Mouse (Mus musculus): ENCODE data around the gene Ttn. TPM values are rescaled to one million over a fixed set of nuclear protein-coding genes. Genes with fewer than 3 reads are reported as not detected.

Gene Ttn
- polyA plus RNA-seq, 1 experiment = 24.2 TPM

DNA sequence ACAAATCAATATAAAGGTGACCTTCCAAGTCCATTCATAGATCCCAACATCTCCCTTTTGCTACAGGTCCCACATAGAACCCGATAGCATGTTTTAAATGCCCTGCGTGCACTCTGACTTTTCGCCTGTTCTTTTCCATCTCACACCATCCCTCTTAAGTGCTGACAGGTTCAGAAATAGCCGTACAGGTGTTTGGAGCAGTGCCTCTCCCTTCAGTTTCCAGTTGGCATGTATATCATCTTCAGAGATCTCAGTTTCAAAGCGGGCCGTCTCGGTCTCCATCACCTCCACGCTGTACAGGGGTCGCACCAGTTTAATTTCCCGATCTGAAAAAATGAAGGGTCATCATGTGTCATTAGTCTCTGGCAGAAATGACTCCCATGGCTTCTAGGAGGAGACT is 174.0 kb downstream of the Ttn start:
- Histone ChIP-seq H3K27me3 (ENCODE audit: control insufficient read depth, insufficient read depth, insufficient read length) (no peaks in the 10 kb centered on the region), H3ac (ENCODE audit: control insufficient read depth, insufficient read length) (no peak overlapping the region), H3K4me3 (no peak overlapping the region), H3K79me2 (ENCODE audit: control insufficient read depth, insufficient read depth) (no peaks in the 10 kb centered on the region), H3K36me3 (ENCODE audit: control insufficient read depth, insufficient read depth) (peaks cover 35% of the 10 kb centered on the region), H3K4me2 (ENCODE audit: low read depth) (no peak overlapping the region)
- no peak for TF ChIP-seq E2F4 (IDR thresholded peaks at IDR 0.05; ENCODE audit: insufficient read depth)
- TF ChIP-seq MYOD1 (IDR thresholded peaks at IDR 0.05; ENCODE audit: control insufficient read depth in 1 of 3, insufficient read length in 2 of 3, low read depth in 2 of 3) = peak in 2 of 3 experiments; percentile 23 to 34

DNA sequence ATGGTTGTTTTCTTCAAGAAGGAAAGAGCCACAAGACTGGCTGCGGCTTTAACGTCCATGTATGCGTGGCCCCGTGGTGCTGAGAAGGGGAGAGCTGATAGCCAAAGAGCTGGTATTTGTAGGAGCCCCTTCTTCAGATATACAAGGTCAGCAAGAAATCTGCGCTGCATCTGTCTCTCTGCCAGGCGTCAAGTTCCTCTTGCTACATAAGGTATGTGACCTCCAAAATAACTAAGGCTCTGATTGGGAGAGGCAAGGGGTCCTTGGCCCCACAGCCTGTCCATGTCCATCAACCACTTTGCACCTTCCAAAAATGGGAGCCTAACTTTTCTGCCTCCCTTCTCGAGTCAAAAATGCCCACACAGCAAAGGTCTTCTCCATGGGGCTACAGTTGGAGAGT is 175.1 kb downstream of the Ttn start:
- H3K36me3 ChIP-seq (ENCODE audit: control insufficient read depth, insufficient read depth) = peaks cover 31% of the 10 kb centered on the region
- H3K4me3 ChIP-seq = no peak overlapping the region
- TF ChIP-seq TCF12 (IDR thresholded peaks at IDR 0.05; ENCODE audit: insufficient read depth, poor library complexity, severe bottlenecking) (no peak), POLR2A (IDR thresholded peaks at IDR 0.05; ENCODE audit: insufficient read length, low read depth) (no peak), REST (IDR thresholded peaks at IDR 0.05; ENCODE audit: insufficient read depth, insufficient read length) (no peak), CEBPB (IDR thresholded peaks at IDR 0.05; ENCODE audit: insufficient read depth, poor library complexity, severe bottlenecking) (no peak), USF1 (IDR thresholded peaks at IDR 0.05; ENCODE audit: low read depth) (no peak), MAX (IDR thresholded peaks at IDR 0.05; ENCODE audit: low read depth) (no peak), TCF3 (IDR thresholded peaks at IDR 0.05; ENCODE audit: insufficient read length, low read depth) (no peak), SRF (IDR thresholded peaks at IDR 0.05; ENCODE audit: control insufficient read depth, insufficient read length, low read depth) (no peak), MYOD1 (IDR thresholded peaks at IDR 0.05; ENCODE audit: control insufficient read depth in 1 of 3, insufficient read length in 2 of 3, low read depth in 2 of 3) (no peak), MYOG (IDR thresholded peaks at IDR 0.05; ENCODE audit: control insufficient read depth in 1 of 3, insufficient read depth in 1 of 3, insufficient read length in 2 of 3, low read depth in 2 of 3) (no peak)
- H3K79me2 ChIP-seq (ENCODE audit: control insufficient read depth, insufficient read depth) = no peaks in the 10 kb centered on the region
- no peaks in the 10 kb centered on the region for H3K27me3 ChIP-seq (ENCODE audit: control insufficient read depth, insufficient read depth, insufficient read length)
- H3K4me2 ChIP-seq (ENCODE audit: low read depth) = no peak overlapping the region
- H3ac ChIP-seq (ENCODE audit: control insufficient read depth, insufficient read length) = no peak overlapping the region

DNA sequence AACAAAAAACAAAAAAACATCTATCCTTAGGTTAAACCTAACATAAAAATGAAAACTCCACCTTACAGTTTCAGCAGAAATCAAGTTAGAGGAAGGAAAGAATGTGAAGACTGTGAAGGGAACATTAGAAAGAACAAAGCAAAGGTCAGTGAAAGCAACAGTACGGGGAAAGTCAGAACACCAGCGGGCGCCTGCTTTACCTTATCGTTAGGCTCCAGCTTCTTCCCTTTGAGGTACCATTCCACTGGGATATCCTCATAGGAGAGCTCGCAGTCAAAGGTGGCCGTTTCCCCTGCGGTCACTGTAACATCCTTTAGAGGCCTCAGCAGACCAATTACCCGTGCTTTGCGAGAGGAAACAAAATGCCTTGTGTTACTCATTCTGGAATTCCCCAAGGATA is 175.5 kb downstream of the Ttn start:
- Histone ChIP-seq H3ac (ENCODE audit: control insufficient read depth, insufficient read length) (no peak overlapping the region), H3K79me2 (ENCODE audit: control insufficient read depth, insufficient read depth) (no peaks in the 10 kb centered on the region), H3K36me3 (ENCODE audit: control insufficient read depth, insufficient read depth) (peaks cover 36% of the 10 kb centered on the region), H3K4me3 (no peak overlapping the region), H3K27me3 (ENCODE audit: control insufficient read depth, insufficient read depth, insufficient read length) (no peaks in the 10 kb centered on the region), H3K4me2 (ENCODE audit: low read depth) (no peak overlapping the region)
- TF ChIP-seq TCF12 (IDR thresholded peaks at IDR 0.05; ENCODE audit: insufficient read depth, poor library complexity, severe bottlenecking) = no peak
- TF ChIP-seq REST (IDR thresholded peaks at IDR 0.05; ENCODE audit: insufficient read depth, insufficient read length) = no peak
- no peak for TF ChIP-seq MYOD1 (IDR thresholded peaks at IDR 0.05; ENCODE audit: control insufficient read depth in 1 of 3, insufficient read length in 2 of 3, low read depth in 2 of 3)
- no peak for TF ChIP-seq POLR2A (IDR thresholded peaks at IDR 0.05; ENCODE audit: insufficient read length, low read depth)
- TF ChIP-seq E2F4 (IDR thresholded peaks at IDR 0.05; ENCODE audit: insufficient read depth) = no peak
- TF ChIP-seq MAX (IDR thresholded peaks at IDR 0.05; ENCODE audit: low read depth) = no peak
- TF ChIP-seq POLR2AphosphoS2 (IDR thresholded peaks at IDR 0.05; ENCODE audit: insufficient read length, low read depth) = no peak
- TF ChIP-seq CEBPB (IDR thresholded peaks at IDR 0.05; ENCODE audit: insufficient read depth, poor library complexity, severe bottlenecking) = no peak
- no peak for TF ChIP-seq TCF3 (IDR thresholded peaks at IDR 0.05; ENCODE audit: insufficient read length, low read depth)
- TF ChIP-seq MYOG (IDR thresholded peaks at IDR 0.05; ENCODE audit: control insufficient read depth in 1 of 3, insufficient read depth in 1 of 3, insufficient read length in 2 of 3, low read depth in 2 of 3) = no peak
- TF ChIP-seq SRF (IDR thresholded peaks at IDR 0.05; ENCODE audit: control insufficient read depth, insufficient read length, low read depth) = no peak
- no peak for TF ChIP-seq USF1 (IDR thresholded peaks at IDR 0.05; ENCODE audit: low read depth)

DNA sequence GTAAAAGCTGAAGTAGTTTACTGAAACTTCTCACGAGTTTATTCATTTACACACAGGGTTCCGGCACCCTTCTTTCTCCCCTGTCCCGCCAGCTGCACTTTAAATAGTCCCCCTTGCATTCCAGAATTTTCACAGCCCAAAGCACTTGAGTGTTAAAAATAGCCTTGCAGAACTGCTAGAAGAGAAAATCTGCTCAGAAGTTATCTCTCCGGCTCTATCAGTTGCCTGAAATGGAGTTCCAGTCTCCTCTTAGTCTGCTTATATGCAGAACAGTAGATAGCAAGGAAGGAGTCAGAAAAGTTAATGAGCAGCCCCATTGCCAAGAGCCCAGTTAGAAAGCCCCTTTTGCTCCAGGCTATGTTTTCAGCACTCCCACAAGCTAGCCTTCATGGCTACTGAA is 176.0 kb downstream of the Ttn start:
- Histone ChIP-seq H3K4me3 (no peak overlapping the region), H3ac (ENCODE audit: control insufficient read depth, insufficient read length) (no peak overlapping the region)
- TF ChIP-seq E2F4 (IDR thresholded peaks at IDR 0.05; ENCODE audit: insufficient read depth) (no peak), CEBPB (IDR thresholded peaks at IDR 0.05; ENCODE audit: insufficient read depth, poor library complexity, severe bottlenecking) (no peak), MYOG (IDR thresholded peaks at IDR 0.05; ENCODE audit: control insufficient read depth in 1 of 3, insufficient read depth in 1 of 3, insufficient read length in 2 of 3, low read depth in 2 of 3) (no peak), REST (IDR thresholded peaks at IDR 0.05; ENCODE audit: insufficient read depth, insufficient read length) (no peak), TCF3 (IDR thresholded peaks at IDR 0.05; ENCODE audit: insufficient read length, low read depth) (no peak), MYOD1 (IDR thresholded peaks at IDR 0.05; ENCODE audit: control insufficient read depth in 1 of 3, insufficient read length in 2 of 3, low read depth in 2 of 3) (no peak), TCF12 (IDR thresholded peaks at IDR 0.05; ENCODE audit: insufficient read depth, poor library complexity, severe bottlenecking) (no peak)

DNA sequence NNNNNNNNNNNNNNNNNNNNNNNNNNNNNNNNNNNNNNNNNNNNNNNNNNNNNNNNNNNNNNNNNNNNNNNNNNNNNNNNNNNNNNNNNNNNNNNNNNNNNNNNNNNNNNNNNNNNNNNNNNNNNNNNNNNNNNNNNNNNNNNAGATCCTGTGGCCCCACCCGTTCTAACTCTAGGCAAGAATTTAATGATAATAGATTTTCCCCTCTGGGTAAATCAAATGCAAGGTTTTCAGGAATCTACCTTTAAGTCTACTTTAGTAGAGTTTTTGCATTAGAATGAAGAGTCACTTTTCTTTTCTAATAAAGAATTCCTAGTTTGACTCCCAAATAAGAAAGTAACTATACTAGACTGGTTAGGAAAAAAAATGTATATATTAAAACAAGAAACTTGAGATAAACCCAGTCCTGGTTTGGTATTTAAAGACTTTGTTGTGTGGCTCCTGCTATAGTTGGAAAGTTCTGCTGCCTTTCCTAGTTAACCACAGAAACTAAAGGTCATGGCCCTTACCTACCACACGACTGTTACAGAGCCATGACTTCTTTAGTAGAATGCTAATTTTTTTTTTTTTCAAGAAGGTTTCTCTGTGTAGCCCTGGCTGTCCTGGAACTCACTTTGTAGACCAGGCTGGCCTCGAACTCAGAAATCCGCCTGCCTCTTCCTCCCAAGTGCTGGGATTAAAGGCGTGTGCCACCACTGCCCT is 177.0 kb downstream of the Ttn start:
- Histone ChIP-seq H3K36me3 (ENCODE audit: control insufficient read depth, insufficient read depth) (peaks cover 33% of the 10 kb centered on the region), H3K4me2 (ENCODE audit: low read depth) (no peak overlapping the region), H3ac (ENCODE audit: control insufficient read depth, insufficient read length) (no peak overlapping the region)

More for the DNA sequence above, 176.0 kb downstream of the Ttn start:
- peaks cover 40% of the 10 kb centered on the region for H3K36me3 ChIP-seq (ENCODE audit: control insufficient read depth, insufficient read depth)
- no peaks in the 10 kb centered on the region for H3K79me2 ChIP-seq (ENCODE audit: control insufficient read depth, insufficient read depth)
- H3K27me3 ChIP-seq (ENCODE audit: control insufficient read depth, insufficient read depth, insufficient read length) = no peaks in the 10 kb centered on the region
- H3K4me2 ChIP-seq (ENCODE audit: low read depth) = no peak overlapping the region

More for the DNA sequence above, 177.0 kb downstream of the Ttn start:
- TF ChIP-seq MYOG (IDR thresholded peaks at IDR 0.05; ENCODE audit: control insufficient read depth in 1 of 3, insufficient read depth in 1 of 3, insufficient read length in 2 of 3, low read depth in 2 of 3) (no peak), E2F4 (IDR thresholded peaks at IDR 0.05; ENCODE audit: insufficient read depth) (no peak), SRF (IDR thresholded peaks at IDR 0.05; ENCODE audit: control insufficient read depth, insufficient read length, low read depth) (no peak), TCF3 (IDR thresholded peaks at IDR 0.05; ENCODE audit: insufficient read length, low read depth) (no peak), POLR2AphosphoS2 (IDR thresholded peaks at IDR 0.05; ENCODE audit: insufficient read length, low read depth) (no peak), TCF12 (IDR thresholded peaks at IDR 0.05; ENCODE audit: insufficient read depth, poor library complexity, severe bottlenecking) (no peak), MYOD1 (IDR thresholded peaks at IDR 0.05; ENCODE audit: control insufficient read depth in 1 of 3, insufficient read length in 2 of 3, low read depth in 2 of 3) (no peak), MAX (IDR thresholded peaks at IDR 0.05; ENCODE audit: low read depth) (no peak), CEBPB (IDR thresholded peaks at IDR 0.05; ENCODE audit: insufficient read depth, poor library complexity, severe bottlenecking) (no peak), REST (IDR thresholded peaks at IDR 0.05; ENCODE audit: insufficient read depth, insufficient read length) (no peak), POLR2A (IDR thresholded peaks at IDR 0.05; ENCODE audit: insufficient read length, low read depth) (no peak), USF1 (IDR thresholded peaks at IDR 0.05; ENCODE audit: low read depth) (no peak)
- no peaks in the 10 kb centered on the region for H3K79me2 ChIP-seq (ENCODE audit: control insufficient read depth, insufficient read depth)
- no peak overlapping the region for H3K4me3 ChIP-seq
- no peaks in the 10 kb centered on the region for H3K27me3 ChIP-seq (ENCODE audit: control insufficient read depth, insufficient read depth, insufficient read length)
